Mouse (Mus musculus): ENCODE measurements around the gene Fshr. TPM values are rescaled to one million over a fixed set of nuclear protein-coding genes. Genes with fewer than 3 reads are reported as not detected.
"Not testable (repeated sequence)": the region's sequence is repeated elsewhere in the genome, so short reads cannot be mapped to it uniquely, and the experiment has no call there.

Fshr gene
- not detected for total RNA-seq (2022)

DNA sequence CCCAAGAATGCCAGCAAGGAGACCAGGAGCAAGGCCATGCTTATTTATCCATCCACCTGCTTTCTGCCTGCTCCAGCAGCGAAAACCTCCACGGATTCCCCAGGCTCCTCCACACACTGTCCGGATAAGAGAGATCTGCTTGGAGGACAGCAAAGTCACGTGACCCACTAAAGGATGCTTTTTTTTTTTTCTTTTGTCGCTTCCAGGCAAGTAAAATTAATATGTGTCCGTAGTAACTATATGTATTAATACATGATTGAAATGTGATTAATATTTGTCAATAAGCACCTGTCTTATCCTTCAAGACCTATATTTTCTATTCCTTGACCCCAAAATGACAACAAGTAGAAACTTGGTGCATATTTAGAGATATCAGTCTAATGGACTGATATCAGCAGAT lies at the start of gene Fshr:
TSS of gene Fshr (minus strand) at position 101 of the 400 bp plus-strand sequence.
- no peak for DNase-seq

DNA sequence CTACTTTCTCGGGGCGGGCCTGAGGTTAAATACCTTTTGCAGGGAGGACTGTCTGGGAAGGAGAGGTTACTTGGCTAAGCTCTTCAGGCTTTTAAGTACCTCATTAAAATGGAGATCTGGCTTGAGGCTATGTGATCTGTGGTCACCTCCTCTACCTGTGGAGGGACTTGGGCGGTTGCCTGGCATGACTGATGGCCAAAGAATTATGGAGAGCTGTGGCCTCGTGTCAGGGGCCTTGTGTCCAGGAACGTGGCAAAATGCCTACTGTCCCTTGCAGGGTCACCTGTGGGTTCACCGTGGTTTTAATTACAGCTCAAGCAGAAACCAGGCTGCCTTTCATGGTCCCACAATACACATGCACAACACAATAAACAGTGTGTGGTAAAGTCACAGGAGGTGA lies 1.7 kb upstream of the Fshr start:
- no peak for DNase-seq

DNA sequence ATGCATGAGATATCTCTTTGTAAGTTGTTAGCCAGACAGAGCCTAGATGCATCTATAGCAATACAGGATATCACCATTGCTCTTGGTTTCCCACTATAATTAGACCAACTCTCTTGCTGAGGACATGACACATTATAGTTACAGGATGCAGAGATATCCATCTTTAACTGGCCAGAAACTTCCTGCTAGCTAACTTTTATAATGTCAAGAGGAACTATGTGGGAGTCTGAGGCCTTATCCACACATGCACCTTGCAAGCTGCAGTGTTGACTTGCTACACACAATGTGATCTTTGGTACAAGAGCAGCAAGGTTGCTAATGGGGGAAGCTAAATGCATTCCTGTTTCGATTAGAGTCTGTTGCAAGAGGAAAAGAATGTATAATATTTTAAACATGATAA lies 26.9 kb downstream of the Fshr start:
- no peak for DNase-seq

DNA sequence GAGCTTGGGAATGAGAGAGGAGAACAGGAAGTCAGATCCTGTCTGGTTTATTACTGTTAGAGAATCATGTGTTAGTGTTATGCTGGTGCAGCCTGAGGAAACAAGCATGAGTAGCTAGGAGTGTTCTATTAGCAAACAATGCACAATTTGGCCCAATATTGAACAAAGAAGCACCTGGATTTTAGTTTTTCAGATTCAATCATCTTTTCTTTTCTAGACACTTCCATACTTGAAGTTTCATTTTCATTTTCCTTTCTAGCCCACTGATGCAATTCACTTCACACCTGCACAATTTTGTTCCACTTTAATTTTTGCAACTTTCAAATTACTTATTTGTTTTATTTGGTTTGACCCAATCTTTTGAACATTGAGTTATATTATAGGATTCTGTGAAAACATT lies 35.7 kb downstream of the Fshr start:
- DNase-seq = no peak

DNA sequence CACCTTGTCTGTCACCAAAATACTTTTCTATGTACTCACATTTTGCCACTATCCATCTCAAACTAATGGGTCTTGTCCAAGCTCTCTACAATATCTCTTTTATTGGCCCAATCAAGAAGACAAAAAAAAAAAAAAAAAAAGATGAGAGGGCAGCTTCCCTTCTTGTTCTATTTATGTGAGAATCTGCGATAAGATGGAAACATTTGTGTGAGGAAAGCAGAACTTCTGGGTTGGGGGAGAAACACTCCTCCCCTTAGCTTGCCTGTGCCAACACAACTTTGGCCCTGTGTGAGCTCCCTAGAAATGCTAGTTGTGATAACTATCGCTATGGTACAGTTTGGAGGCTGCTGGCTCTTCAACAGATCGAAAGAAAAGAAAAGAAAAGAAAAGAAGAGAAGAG lies 38.0 kb downstream of the Fshr start:
- DNase-seq = no peak

DNA sequence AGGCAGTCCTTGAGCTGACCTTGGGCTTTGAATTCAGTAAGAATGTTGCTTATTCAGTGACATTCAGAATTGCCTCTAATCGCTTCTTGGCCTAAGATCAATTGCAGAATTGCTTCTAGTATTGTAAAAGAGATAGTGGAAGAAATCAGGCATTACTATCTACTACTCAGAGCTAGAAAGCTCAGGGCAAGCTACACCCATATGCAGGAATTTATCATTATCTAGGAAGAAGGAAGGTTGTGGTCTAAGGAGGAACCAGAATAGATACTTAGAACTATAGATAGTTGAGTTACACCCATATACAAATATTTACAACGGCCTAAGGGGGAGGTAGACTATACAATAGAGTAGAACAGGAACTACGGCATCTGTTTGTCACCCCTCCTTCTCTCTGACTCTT lies 41.1 kb downstream of the Fshr start:
- not testable (repeated sequence) for DNase-seq

DNA sequence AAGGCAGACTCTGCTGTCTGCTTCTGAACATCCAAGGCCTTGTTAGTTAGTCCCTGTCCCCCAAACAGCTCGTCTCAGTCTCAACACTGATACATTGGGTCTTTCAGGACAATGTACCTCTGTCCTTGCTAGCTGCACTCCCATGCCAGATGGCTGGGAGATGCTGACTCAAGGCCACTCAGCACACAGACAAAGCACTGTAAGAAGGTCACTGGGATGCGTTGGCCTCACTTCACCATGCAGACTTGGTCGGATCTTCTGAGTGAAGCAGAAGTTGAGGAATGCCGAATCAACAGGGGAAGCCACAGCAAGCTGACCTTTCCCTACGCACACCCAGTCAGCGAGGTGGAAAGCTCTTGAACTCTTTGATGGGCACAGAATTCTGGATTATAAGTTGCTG lies 55.7 kb downstream of the Fshr start:
- DNase-seq = no peak

DNA sequence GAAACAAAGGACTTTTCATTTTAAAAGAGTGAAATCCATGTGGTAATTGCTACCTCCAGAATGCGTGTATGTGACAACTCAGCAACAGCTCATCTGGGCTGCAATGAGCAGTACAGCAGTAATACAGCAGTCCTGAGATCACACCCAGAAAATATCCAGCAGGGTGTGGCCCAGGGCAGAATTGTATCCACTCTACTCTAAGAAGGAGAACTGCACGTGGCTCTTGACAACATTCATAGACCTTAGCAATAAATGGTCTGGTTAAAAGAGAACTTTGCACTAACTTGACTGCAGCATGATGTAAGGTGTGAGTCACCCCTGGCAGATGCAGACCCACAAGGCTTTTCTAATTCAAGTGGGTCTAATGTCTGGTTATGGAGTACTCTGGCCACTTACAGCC lies 80.5 kb downstream of the Fshr start:
- no peak for DNase-seq

DNA sequence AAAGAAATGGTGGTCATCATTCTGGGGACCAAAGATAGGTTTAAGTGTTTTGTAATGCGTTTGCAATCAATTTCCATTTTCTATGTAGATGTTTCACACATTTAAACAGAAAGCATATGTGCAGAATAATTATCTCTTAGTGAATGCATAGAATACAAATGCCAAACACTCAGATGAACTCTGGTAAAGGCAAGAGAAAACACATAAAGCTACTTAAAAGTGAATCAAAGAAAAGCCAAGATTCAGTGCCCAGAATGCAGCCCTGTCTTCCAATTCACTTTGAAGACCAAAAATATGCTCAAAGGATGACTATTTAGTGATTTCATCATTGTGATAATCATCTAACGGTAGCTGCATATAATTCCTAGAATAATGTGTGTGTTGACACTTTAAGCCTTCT lies 81.2 kb downstream of the Fshr start:
- no peak for DNase-seq

DNA sequence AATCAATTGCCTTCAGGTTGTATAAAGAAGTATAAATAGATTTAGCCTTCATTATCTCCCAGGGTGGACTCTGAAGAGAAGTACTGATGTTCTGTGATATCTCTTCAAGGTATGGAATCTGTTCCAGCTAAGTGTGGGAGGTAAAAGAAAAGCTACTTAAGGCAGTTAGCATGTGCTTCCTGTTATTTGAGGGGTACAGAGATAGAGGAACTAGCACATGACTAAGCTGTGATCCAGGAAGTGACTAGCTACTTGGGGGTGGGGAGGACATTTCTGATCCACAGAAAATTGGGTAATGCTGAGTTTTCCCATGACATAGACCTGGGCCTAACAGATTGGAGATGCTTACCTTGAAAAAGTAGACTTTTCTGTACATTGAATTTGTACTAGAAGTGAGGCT lies 86.5 kb downstream of the Fshr start:
- no peak for DNase-seq

DNA sequence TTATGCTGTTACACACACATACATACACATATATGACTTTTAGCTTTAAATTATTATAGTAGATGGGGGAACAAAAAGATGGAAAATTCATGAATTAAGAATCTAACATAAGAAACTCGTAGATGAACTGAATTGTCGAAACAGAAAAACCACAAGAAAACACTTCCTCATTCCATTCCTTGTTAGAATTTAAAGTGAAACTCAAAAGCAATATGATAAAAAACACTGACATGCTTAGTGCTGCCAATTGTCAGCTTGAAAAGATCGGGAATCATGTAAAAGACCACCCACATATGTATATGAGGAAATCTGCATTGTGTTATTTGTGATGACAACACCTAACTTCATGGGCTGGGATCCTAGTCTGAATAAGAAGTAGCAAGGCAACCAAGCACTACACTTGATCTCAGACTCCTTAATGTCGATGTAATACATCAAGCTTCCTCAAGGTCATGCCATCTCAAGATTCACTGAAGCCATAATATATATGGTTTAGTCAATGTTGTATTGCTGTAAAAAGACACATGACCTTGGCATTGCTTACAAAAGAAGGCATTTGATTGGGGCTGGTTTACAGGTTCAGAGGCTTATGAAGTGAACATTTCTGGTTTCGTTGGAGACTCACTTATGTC lies 99.6 kb downstream of the Fshr start:
- no peak for DNase-seq

DNA sequence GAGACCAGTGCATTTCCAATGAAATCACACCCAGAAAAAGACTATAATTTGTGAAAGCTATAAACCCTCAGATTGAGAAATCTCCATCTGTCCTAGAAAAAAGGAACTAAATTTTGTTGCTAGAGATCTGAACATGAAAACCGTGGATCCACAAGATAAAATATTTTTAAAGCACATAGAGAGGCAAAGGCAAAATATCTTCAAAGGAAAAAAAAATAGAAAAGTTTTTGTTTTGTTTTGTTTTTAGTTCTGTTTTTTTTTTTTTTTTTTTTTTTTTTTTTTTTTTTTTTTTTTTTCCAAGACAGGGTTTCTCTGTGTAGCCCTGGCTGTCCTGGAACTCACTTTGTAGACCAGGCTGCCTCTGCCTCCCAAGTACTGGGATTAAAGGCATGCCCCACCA lies 100.7 kb downstream of the Fshr start:
- not testable (repeated sequence) for DNase-seq

DNA sequence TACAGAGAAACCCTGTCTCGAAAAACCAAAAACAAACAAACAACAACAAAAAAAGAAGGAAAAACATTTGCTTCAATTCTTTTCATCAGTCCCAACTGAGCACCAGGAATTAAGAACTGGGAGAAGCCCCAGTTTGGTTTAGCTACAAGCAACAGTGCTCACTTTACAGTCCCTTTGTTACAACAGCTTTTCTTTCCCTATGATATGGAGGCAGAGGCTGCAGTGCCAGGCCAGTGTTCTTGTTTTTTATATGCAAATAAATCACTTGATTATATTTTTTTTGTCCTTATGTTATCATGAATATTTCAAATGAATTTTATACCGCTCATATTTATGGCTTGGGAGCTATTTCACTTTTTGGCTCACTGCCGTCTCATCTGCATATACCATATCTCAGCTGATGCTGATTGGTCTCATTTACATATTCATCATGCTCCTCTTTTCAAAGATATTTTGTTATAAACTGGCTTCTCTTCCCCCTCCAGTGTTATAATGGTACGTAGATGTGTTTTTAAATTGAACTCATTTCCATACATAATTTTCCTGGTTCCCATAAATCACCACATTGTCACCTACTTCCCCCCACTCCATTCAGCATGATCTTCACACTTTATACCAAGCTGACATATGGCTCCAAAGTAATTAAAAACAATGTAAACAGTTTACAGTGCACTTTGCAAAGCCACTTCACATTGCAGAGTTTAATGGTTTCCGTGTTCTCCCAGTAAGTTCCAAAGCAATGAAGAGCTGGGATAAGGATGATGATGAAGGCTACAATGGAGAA lies 110.6 kb downstream of the Fshr start:
- DNase-seq = no peak

DNA sequence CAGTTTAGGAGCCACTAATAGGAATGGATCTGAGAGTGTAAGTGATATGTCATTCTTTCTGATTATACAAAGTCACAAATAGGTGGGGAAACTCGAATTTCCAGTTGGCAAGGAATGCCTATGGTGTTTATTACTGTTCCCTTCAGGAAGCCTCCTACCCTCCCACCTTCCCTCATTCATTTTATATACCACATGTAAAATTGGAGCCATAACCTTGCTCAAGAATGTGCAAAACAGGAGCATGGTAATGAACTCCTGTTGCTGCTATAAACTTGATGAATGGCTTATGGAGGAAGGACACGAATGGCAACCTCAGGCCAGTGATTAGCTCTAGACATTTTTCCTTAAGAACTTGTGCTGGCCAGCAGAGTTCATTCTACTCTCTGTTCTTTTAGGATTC lies 117.6 kb downstream of the Fshr start:
- no peak for DNase-seq

DNA sequence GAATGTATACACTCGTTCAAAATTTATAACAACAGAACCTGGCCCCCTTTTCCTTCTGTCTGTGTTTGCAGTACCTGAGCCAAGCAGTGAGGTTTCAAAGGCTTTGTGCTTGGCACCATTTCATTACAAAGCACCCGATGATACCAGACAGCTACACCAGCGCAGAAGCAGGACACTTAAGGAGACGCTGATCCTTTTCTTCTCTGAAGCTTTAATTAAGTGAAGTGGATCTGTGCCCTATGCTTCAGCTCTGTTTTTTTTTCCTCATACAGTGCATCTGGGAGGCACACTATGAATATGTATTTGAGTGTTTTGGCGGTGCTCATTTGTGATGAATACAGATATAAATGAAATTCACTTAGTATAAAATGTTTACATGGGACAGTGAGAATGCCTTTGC lies 120.8 kb downstream of the Fshr start:
- no peak for DNase-seq

DNA sequence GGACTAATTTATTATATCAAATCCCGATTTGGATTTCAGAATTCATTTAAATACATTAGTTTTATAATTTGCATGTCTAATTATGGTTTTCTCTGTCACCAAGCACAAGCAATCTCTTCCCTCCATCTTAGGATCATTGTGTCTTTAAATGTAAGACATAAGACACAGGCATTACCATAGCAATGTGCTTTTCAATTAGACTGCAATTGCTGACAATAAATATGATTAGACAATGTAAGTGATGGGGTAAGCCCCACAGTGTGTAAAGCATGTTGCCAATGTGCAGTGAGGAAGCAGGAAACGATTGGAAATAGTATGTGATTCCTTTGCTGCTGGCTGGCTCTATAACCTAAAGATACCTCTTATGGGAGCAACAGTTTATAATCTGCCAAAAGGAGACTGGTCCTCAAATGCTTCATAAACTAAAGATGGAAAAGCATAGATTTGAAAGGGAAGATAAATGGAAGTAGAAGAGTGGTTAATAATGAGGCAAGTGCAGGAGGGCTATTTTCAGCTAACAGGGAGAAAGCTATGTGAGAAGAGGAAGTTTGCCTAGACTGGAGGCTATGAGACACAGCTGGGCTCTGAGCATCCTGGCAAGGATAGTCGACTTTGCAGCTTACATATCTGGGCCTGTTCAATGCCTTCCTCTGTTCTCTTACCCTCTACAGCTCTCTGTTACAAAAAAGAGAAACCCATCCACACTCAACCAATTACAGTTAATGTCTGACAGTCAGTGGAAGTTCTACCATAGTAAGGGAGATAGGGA lies 136.0 kb downstream of the Fshr start:
- DNase-seq = no peak

DNA sequence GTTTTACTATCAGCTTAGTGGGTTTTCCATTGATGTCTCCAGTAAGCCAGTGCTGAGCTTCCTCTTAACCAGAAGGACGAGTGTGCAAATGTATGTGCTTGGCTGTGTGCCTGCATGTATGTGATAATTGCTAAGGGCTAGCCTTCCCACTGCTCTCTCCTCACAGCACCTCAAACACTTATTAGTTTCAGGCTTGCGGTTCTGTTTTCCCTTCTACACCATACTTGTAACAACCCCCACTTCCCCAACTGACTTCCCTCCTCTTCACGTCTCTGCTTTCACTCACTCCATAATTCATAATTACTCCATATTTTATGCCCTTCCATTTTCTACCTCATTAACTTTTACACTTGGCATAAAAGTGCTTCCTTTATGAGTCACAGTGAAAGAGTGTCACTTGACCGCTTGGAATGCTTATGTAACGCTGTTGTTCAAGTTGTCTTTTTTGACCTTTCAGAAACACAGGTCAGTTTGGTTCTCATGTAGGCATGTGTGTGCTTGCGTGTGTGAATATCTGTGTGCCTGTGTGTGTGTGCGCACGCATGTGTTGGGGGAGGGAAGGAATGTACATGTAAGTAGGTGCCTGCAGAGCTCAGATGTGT lies 138.0 kb downstream of the Fshr start:
- DNase-seq = no peak

DNA sequence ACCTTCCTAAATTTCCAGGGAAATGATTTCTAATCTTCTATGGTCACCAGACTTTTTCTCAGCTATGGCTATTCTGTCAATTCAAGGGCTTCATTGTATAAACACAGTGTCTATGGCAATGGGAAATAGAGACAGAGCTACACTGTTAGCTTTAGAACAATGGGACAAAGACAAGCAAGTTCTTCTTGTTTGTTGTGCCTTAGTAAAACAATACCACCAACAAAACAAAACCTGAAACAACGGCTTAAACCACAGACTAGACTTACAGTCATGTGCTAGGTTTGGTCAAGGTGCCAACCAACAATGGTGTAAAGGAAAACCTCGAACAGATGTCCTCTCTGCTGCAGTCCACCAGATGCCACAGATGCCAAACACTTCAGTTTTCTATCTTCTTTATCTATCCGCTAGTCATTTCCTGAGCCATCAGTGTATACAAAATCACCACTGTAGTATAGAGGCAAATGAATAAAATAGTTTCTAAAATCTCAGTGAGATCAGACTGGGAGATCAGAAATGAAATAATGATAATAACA lies 149.4 kb downstream of the Fshr start:
- DNase-seq = no peak

DNA sequence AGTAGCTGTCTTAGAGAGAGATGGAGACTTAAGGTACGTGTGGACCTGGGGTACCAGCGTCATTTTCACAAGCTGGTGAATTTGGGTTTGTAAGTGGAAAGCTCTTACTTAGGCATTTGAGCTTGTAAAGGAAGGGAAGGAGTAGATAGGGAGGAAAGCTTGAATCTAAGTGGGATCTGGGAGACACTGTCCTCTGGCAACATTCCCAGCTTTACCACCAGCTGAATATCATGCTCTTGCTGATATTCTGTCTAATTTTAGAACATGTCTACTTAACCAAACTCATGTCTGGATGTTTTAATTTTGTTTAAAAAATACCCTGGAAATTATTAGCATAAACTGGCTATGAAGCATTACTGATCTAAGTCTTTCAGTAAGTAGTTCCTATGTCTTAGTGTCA lies 151.4 kb downstream of the Fshr start:
- no peak for DNase-seq

DNA sequence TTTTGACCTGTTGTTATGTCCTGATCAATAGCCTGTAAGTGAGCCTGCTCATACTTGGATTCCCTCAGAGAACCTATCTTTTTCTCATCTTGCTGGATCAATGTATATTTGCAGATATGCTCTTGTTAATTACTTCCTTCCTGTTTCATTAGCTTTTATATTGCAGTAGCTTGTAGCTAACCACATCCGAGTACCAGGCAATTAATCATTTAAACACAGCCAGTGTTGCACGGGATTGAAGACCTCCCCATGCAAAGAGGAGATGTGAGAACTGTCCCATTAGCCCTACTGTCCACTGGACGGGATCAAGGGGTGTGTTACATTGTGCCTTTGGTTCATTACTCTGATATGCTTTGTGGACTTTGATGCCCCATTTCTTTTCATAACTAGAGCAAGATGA lies 154.5 kb downstream of the Fshr start:
- DNase-seq = no peak

DNA sequence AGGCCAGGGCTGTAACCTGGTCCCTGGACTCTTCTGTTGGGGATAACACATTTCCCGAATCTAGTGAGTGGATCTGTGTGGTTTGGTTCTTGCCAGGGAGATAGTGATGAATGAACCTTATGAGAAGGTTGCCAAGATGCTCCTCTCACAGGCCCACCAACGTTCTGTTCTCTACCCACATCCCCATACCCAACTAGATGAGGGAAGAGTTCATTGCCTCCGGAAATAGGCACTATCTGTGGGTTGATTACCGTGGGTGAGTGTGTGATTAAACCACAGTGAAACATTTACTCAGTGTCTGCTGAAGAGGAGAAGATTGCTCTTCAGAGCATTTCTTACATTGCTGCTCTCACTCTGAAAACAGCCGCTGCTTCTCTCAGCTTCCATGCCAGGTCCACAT lies 163.8 kb downstream of the Fshr start:
- no peak for DNase-seq

DNA sequence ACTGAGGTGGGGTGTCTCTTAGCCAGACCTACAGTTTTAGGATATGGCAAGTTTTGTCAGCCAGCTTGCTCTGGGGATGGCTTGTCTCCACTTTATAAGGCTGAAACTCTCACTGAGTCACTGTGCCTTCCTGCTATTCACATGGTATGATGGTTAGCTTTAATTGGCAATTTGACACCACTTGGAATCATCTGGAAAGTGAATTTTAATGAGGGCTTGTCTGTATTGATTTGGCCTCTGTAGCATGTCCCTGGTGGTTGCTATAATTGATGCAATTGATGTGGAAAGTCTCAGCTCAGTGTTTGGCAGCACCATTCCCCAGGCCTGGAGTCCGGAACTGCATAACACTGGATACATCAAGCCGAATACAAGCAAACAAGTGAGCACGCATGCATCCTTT lies 164.4 kb downstream of the Fshr start:
- no peak for DNase-seq

DNA sequence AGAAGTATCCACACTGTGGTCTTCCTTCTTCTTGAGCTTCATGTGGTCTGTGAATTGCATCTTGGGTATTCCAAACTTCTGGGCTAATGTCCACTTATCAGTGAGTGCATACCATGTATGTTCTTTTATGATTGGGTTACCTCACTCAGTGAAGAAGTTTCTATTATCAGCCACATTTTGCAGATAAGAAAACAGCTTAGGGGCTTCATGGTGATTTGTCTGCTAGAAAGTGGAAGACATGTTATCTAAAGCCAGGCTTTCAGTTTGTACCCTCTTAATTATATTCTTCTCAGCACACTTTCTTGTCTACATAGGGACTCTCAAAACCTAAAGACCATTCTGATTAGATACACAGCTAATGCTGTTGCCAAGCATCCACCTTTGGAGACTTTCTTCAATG lies 165.8 kb downstream of the Fshr start:
- no peak for DNase-seq
